ENCODE assay signal across 11 mouse cellular contexts in the genomic region with DNA sequence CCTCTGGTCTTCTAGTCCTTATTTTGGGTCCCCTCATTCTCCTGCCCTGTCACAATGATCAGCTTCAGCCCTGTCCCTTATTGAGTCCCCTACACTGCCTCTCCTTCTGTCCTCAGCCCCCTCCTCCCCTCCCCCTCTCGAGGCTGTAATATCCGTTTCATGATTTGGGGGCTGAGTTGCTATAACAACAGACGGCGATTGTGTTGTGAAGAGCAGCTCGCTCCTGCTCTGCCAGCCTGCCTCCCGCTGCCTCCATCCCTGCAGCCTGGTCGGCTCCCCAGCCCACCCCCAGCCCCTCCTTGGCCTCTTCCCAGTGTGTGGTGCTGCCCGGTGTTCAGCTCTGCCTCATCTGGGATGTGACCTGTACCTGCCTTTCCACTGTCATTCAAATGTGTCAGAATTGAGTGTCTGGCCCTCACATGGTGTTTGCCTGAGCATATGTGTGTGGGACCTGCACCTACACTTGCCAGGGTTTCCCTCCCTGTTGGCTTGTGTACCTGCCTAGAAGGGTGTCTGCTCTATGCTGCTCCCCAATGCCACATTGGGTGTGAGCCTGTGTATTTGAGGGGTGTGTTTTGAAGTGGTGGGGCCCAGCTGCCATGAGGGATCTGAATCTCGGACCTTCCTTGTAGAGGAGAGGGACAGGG. TPM values are rescaled to one million over a fixed set of nuclear protein-coding genes. Genes with fewer than 3 reads are reported as not detected.
DNase-seq lines count a peak whose midpoint lies in the region; ATAC-seq and TF ChIP-seq lines count a peak whose summit lies in the region.
"Had no signal": no experiment of that assay in that cellular context is flagged by ENCODE, and none has a peak within 500 bp of the region (broad histone marks: within the 10 kb centered on the region; RNA-seq: fewer than 3 reads in every experiment).

No protein-coding gene starts in this region.

- H3K9me3 ChIP-seq in forebrain, postnatal 0 days (ENCODE audit: low read length): no peaks in the 10 kb centered on the region
- H3K9me3 ChIP-seq in midbrain, embryonic 13.5 days: no peaks in the 10 kb centered on the region

- peak; percentile 32 for ATAC-seq in forebrain, postnatal 0 days
- peak; percentile 46 for ATAC-seq in midbrain, embryonic 13.5 days
- no peak for ATAC-seq in erythroid progenitor cell, adult 5-6 weeks (replicated peaks; ENCODE audit: low FRiP score, poor library complexity, severe bottlenecking)

- H3K27ac ChIP-seq in forebrain, postnatal 0 days (ENCODE audit: low read depth, low read length): peak overlapping the region; percentile 78
- H3K27ac ChIP-seq in midbrain, embryonic 13.5 days: peak overlapping the region; percentile 95

- no peaks in the 10 kb centered on the region for H3K27me3 ChIP-seq in forebrain, postnatal 0 days (ENCODE audit: insufficient read depth, low read length)
- H3K27me3 ChIP-seq in midbrain, embryonic 13.5 days: peaks cover 5% of the 10 kb centered on the region; the same call in 1 of the 2 replicates

- peaks cover 39% of the 10 kb centered on the region for H3K4me1 ChIP-seq in forebrain, postnatal 0 days (ENCODE audit: insufficient read depth)
- H3K4me1 ChIP-seq in midbrain, embryonic 13.5 days (replicated peaks): peaks cover 63% of the 10 kb centered on the region

- no peak overlapping the region for H3K4me3 ChIP-seq in forebrain, postnatal 0 days (ENCODE audit: low read depth, low read length)
- H3K4me3 ChIP-seq in midbrain, embryonic 13.5 days (replicated peaks): no peak overlapping the region
- H3K4me3 ChIP-seq: erythroblast, embryonic 14.5 days; myocyte had no signal

- no peaks in the 10 kb centered on the region; the same call in 1 of the 2 replicates for H3K36me3 ChIP-seq in forebrain, postnatal 0 days (ENCODE audit: insufficient read depth)
- no peaks in the 10 kb centered on the region for H3K36me3 ChIP-seq in midbrain, embryonic 13.5 days

- peak overlapping the region; percentile 28 for H3K4me2 ChIP-seq in forebrain, postnatal 0 days (ENCODE audit: low read depth)
- H3K4me2 ChIP-seq in midbrain, embryonic 13.5 days (replicated peaks): peak overlapping the region; percentile 41

- 8% methylated on average over 9 of the region's 9 CpGs for WGBS in forebrain, postnatal 0 days
- 3% methylated on average over 9 of the region's 9 CpGs for WGBS in midbrain, embryonic 13.5 days

- DNase-seq in ES-CJ7 (ENCODE audit: low read depth, low spot score): peak; percentile 63
- DNase-seq in brain, embryonic 18.5 days (ENCODE audit: low read depth, low spot score): peak; percentile 74
- peak; percentile 85 for DNase-seq in forebrain, postnatal 0 days
- DNase-seq in thymus, postnatal 25 days: no peak
- no peak for DNase-seq in frontal cortex, adult 2 months (ENCODE audit: extremely low spot score in 1 of 2, low spot score in 1 of 2)
- DNase-seq in gastrocnemius, adult 8-10 months (ENCODE audit: low spot score in 2 of 2): no peak
- DNase-seq: liver, postnatal 0 days had no signal

- peak overlapping the region; percentile 28; the same call in 1 of the 2 replicates for H3K9ac ChIP-seq in forebrain, postnatal 0 days
- peak overlapping the region; percentile 39 for H3K9ac ChIP-seq in midbrain, embryonic 13.5 days (replicated peaks)
- H3K9ac ChIP-seq: liver, postnatal 0 days had no signal

- no peak for TF ChIP-seq CTCF in forebrain, postnatal 0 days (IDR thresholded peaks at IDR 0.05; ENCODE audit: low read depth)

RNA-seq across cellular contexts. Expression of gene Nrxn2, which starts 2.3 kb away (rescaled TPM):
- 213 and 256 TPM in 2 replicates for total RNA-seq in forebrain, postnatal 0 days (2014; rRNA removed)
- polyA plus RNA-seq in forebrain, postnatal 0 days (2015; fragmentation: Nextera tagmentation; extraction: Ambion mirVana): 45.1 and 49.4 TPM in 2 replicates
- polyA plus RNA-seq in midbrain, embryonic 13.5 days (2015; fragmentation: Nextera tagmentation; extraction: Ambion mirVana): 20.7 and 24.3 TPM in 2 replicates
- polyA plus RNA-seq in frontal cortex, adult 2 months (2012; rRNA removed): 393 and 395 TPM in 2 replicates
- 1 to 10 TPM in 2 of 4 experiments, under 1 TPM in 2; 0.31 to 1.8 (median 1.0) TPM for total RNA-seq in gastrocnemius, adult 8-10 months (2022)
- not detected in 2 replicates for total RNA-seq in erythroid progenitor cell, adult 5-6 weeks (2015; ENCODE audit: low replicate concordance)
- total RNA-seq in erythroid progenitor cell, adult 5-6 weeks (2017; ENCODE audit: low replicate concordance): not detected in 2 replicates

RNA-seq across cellular contexts. Expression of gene Rasgrp2, which starts 17.1 kb away (rescaled TPM):
- 125 and 170 TPM in 2 replicates for total RNA-seq in forebrain, postnatal 0 days (2014; rRNA removed)
- polyA plus RNA-seq in forebrain, postnatal 0 days (2015; fragmentation: Nextera tagmentation; extraction: Ambion mirVana): 130 and 150 TPM in 2 replicates
- 28.5 and 29.6 TPM in 2 replicates for polyA plus RNA-seq in midbrain, embryonic 13.5 days (2015; fragmentation: Nextera tagmentation; extraction: Ambion mirVana)
- 70.0 and 74.0 TPM in 2 replicates for polyA plus RNA-seq in frontal cortex, adult 2 months (2012; rRNA removed)
- total RNA-seq in gastrocnemius, adult 8-10 months (2022): 10 to 100 TPM in 2 of 4 experiments, 1 to 10 TPM in 2; 7.4 to 19.6 (median 11.1) TPM
- total RNA-seq in erythroid progenitor cell, adult 5-6 weeks (2015; ENCODE audit: low replicate concordance): 42.3 and 47.2 TPM in 2 replicates
- 29.9 and 37.7 TPM in 2 replicates for total RNA-seq in erythroid progenitor cell, adult 5-6 weeks (2017; ENCODE audit: low replicate concordance)

RNA-seq across cellular contexts. Expression of gene Pygm, which starts 32.0 kb away (rescaled TPM):
- total RNA-seq in forebrain, postnatal 0 days (2014; rRNA removed): 6.2 and 8.8 TPM in 2 replicates
- polyA plus RNA-seq in forebrain, postnatal 0 days (2015; fragmentation: Nextera tagmentation; extraction: Ambion mirVana): 4.7 and 7.6 TPM in 2 replicates
- 1.9 and 2.2 TPM in 2 replicates for polyA plus RNA-seq in midbrain, embryonic 13.5 days (2015; fragmentation: Nextera tagmentation; extraction: Ambion mirVana)
- polyA plus RNA-seq in frontal cortex, adult 2 months (2012; rRNA removed): 39.0 and 54.8 TPM in 2 replicates
- 1,000 to 10,000 TPM; 8,302 to 9,332 (median 8,668) TPM for total RNA-seq in gastrocnemius, adult 8-10 months (2022)
- 2.2 and 4.6 TPM in 2 replicates for total RNA-seq in erythroid progenitor cell, adult 5-6 weeks (2015; ENCODE audit: low replicate concordance)
- total RNA-seq in erythroid progenitor cell, adult 5-6 weeks (2017; ENCODE audit: low replicate concordance): 0.64 and 2.6 TPM in 2 replicates

RNA-seq across cellular contexts. Expression of gene Sf1, which starts 52.8 kb away (rescaled TPM):
- total RNA-seq in forebrain, postnatal 0 days (2014; rRNA removed): 70.0 and 113 TPM in 2 replicates
- 89.7 and 102 TPM in 2 replicates for polyA plus RNA-seq in forebrain, postnatal 0 days (2015; fragmentation: Nextera tagmentation; extraction: Ambion mirVana)
- polyA plus RNA-seq in midbrain, embryonic 13.5 days (2015; fragmentation: Nextera tagmentation; extraction: Ambion mirVana): 120 and 128 TPM in 2 replicates
- polyA plus RNA-seq in frontal cortex, adult 2 months (2012; rRNA removed): 179 and 186 TPM in 2 replicates
- 10 to 100 TPM; 69.0 to 88.0 (median 73.8) TPM for total RNA-seq in gastrocnemius, adult 8-10 months (2022)
- 145 and 153 TPM in 2 replicates for total RNA-seq in erythroid progenitor cell, adult 5-6 weeks (2015; ENCODE audit: low replicate concordance)
- total RNA-seq in erythroid progenitor cell, adult 5-6 weeks (2017; ENCODE audit: low replicate concordance): 171 and 223 TPM in 2 replicates

Comparison
In these comparisons a context has a peak if more than half of its experiments do, and no peak if none do; other contexts are left out.
1. DNase-seq: peak in ES-CJ7 (single experiment), brain, embryonic 18.5 days (single experiment) and forebrain, postnatal 0 days (single experiment); none in thymus, postnatal 25 days (single experiment), frontal cortex, adult 2 months (0 of 2) and gastrocnemius, adult 8-10 months (0 of 2).
2. RNA of gene Nrxn2, which starts 2.3 kb away (total RNA-seq): 213 to 256 TPM in forebrain, postnatal 0 days; 0.31 to 1.8 TPM in gastrocnemius, adult 8-10 months and not detected in erythroid progenitor cell, adult 5-6 weeks; every median in the first group is over 10 times any median in the second.
3. RNA of gene Pygm, which starts 32.0 kb away (total RNA-seq): 8,302 to 9,332 TPM in gastrocnemius, adult 8-10 months; 6.2 to 8.8 TPM in forebrain, postnatal 0 days and 0.64 to 4.6 TPM in erythroid progenitor cell, adult 5-6 weeks; every median in the first group is over 100 times any median in the second.